Mouse (Mus musculus) liver, postnatal 0 days (tissue): ENCODE measurements around the gene Peli2.

ENCODE experiments used
- CTCF ChIP-seq: sonication (generic); IDR thresholded peaks from 2 replicates; pipeline ENCODE4 v1.5.1; 2016; ENCODE audit warnings: antibody characterized with exemption, low read depth
- EP300 ChIP-seq: IDR thresholded peaks from 2 replicates; pipeline ENCODE4 v1.6.1; 2016; ENCODE audit warnings: antibody characterized with exemption, low read depth, mild to moderate bottlenecking

GRCm38 (mm10) chr14:48200788-48201187 lies 80.2 kb downstream of the Peli2 start:
- TF ChIP-seq CTCF (no peak), EP300 (no peak)
